Mouse (Mus musculus): ENCODE data around the gene Helq. TPM values are rescaled to one million over a fixed set of nuclear protein-coding genes. Genes with fewer than 3 reads are reported as not detected.

The Helq gene
- total RNA-seq, 4 experiments from 2014 or later: 13.2 to 22.4 (median 19.5) TPM

GRCm38 (mm10) chr5:100779002-100779401, 19.4 kb downstream of the Helq start:
- no peak for DNase-seq (ENCODE audit: low spot score in 2 of 2)

GRCm38 (mm10) chr5:100776900-100777299, 21.5 kb downstream of the Helq start:
- DNase-seq (ENCODE audit: low spot score in 2 of 2): no peak

GRCm38 (mm10) chr5:100775778-100776404, 22.5 kb downstream of the Helq start:
- DNase-seq (ENCODE audit: low spot score in 2 of 2): no peak

DNA sequence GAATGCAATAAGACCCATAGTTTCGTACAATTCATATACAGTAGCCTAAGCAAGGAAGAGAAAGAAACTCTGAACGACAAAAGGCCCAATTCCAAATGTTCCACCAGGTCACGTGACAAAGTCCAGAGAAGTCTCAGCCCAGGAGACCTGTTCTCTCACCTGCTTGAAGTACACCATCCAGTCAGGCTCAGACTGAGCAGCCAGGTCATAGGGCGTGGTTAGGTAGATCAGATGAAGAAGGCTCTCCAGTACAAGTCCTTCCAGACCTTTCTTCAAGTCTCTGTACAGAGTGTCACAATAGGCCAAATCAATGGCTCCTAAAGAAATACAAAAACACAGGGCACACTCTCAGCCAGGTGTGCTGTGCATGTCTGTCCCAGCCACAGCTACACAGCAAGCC, 26.8 kb downstream of the Helq start:
- no peak for DNase-seq (ENCODE audit: low spot score in 2 of 2)

- DNase-seq (ENCODE audit: low spot score in 2 of 2): no peak
Measured at GRCm38 (mm10) chr5:100766026-100766425, 32.4 kb downstream of the Helq start.

GRCm38 (mm10) chr5:100761736-100762135, 36.7 kb downstream of the Helq start:
- DNase-seq (ENCODE audit: low spot score in 2 of 2): no peak

GRCm38 (mm10) chr5:100760049-100760663, 38.2 kb downstream of the Helq start:
- DNase-seq (ENCODE audit: low spot score in 2 of 2): no peak

DNA sequence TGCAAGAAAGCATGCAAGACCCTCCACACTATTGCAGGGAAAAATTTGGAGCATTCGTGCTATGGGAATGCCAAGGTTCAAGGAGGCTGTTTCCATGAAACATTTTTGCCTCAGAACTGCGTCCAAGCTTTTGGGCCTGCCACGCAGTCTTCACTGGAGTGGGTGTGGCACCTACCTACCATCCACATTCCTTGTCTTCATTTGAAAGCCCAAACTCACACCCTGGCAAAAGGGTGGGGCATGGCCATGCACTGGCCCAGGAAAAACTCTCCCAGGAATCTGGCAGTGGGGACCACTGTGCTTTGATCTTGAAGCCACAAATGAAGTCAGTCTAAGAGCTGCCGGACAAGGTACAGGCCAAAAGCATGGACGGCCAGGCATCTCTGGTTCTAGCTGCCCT, 40.3 kb downstream of the Helq start:
- no peak for DNase-seq (ENCODE audit: low spot score in 2 of 2)

GRCm38 (mm10) chr5:100753407-100753806, 45.0 kb downstream of the Helq start:
- DNase-seq (ENCODE audit: low spot score in 2 of 2): no peak

- DNase-seq (ENCODE audit: low spot score in 2 of 2): no peak
Measured at GRCm38 (mm10) chr5:100751655-100752054, 46.7 kb downstream of the Helq start.

- DNase-seq (ENCODE audit: low spot score in 2 of 2): no peak
Measured at GRCm38 (mm10) chr5:100750617-100751255, 47.7 kb downstream of the Helq start.

- DNase-seq (ENCODE audit: low spot score in 2 of 2): no peak
Measured at GRCm38 (mm10) chr5:100738802-100739201, 59.6 kb downstream of the Helq start.

GRCm38 (mm10) chr5:100736919-100737318, 61.5 kb downstream of the Helq start:
- DNase-seq (ENCODE audit: low spot score in 2 of 2): no peak

DNA sequence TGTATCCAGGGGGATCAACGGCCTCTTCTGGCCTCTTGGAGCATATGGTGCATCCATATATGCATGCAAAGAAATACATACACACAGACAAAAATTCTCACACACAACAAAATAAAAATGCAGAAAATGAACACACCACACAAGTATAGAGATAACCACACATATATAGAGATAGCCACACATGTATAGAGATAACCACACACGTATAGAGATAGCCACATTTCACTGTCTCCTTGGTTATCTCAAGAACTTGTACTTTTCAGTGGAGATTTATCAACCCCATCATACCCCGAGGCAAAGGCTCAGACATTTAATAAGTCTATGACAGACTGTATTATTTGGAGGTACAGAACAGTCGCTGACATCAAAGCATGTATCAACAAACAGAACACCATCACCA, 63.9 kb downstream of the Helq start:
- DNase-seq (ENCODE audit: low spot score in 2 of 2): no peak

DNA sequence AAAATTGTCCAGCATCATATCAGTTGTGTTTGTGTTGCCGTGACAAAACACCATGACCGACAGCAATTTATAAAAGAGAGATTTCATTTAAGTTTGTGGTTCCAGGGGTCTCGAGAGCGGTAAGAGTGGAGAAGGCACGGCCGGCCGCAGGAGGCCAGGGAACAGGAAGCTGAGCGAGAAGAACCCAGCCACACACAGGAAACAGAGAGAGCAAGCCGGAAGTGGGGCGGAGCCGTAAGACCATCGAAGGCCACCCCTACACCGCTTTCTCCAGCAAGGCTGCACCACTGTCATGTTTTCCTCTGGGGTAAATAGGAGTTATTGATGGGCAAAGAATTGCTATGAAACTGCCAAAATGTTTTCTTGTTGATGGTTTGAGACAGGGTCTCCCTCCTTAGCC, 69.6 kb downstream of the Helq start:
- DNase-seq (ENCODE audit: low spot score in 2 of 2): no peak

GRCm38 (mm10) chr5:100726001-100726400, 72.4 kb downstream of the Helq start:
- DNase-seq (ENCODE audit: low spot score in 2 of 2): no peak

DNA sequence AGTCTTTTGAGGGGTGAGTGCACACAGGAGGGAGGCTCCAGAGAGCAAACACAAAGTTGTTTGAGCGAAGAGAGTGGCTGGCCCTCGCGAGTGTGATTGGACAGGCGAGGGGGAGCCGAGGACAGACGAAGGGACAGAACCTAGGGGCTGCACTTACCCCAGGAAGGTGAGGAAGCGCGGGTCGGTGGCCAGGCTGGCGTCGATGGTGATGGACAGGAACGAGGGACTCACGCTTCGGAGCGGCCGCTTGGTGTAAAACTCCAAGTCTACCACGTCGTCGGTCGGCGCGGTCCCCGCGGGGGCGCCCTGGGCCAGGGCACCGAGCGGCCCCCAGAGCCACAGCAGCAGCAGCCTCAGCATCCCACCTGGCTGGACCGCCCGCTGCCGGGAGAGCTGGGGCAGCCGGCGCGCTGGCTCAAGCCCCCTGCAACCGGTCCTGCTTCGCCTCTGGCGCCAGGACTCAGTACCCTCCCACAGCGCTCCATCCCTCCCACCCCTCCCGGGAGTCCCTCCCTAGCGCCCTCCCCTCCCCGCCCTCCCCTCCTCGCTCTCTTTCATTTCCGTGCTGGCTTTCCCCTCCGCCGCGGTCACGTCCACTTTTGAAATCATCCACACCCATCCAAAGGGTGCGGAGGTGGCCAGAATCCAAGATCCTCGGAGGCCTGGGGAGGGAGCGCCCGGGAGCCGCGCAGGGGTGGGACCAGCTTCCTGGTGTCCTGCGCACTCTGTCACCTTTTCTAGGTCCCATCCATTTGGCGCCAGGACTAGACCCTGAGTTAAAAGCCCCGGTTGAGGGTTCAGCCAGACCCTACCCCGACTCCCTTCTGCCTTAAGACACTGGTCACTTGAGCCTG, 78.9 kb downstream of the Helq start, which contains the start of gene Hpse:
Gene Hpse (minus strand): TSS at position 482 of the 854 bp plus-strand sequence.
- no peak for DNase-seq (ENCODE audit: low spot score in 2 of 2)

DNA sequence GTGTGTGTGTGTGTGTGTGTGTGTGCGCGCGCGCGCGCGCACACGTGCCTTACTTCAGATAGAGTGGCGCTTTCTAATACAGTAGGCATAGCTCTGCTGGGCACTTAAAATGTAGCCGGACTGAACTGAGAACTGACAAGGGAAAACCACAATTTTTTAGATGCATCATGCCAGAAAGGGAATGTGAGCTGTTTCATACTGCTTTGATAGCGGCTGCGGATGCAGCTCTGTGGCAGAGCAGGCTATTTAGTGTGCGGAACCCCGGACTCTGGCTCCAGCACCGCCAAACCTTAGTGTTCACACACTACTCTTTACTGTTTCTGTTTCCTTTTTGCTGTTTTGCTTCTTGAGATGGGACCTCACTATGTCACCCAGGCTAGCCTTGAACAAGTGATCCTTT, 81.6 kb downstream of the Helq start:
- DNase-seq (ENCODE audit: low spot score in 2 of 2): no peak

Data from layer of hippocampus, adult 8-10 months (tissue).